Mouse (Mus musculus) regulatory T cell (primary cell): ENCODE measurements around the gene Hist3h2ba.
"Not testable (repeated sequence)": the region's sequence is repeated elsewhere in the genome, so short reads cannot be mapped to it uniquely, and the experiment has no call there.

Experiments
- in situ Hi-C: fragments of 300-600 bp; cut with MboI, MseI; formaldehyde crosslinking; loops from one replicate; pipeline ENCODE4 v1.15.1; 2025; ENCODE audit warnings: high pct_unique_total_duplicates

Gene Hist3h2ba

GRCm38 (mm10) chr11:58937909-58938308, 10.8 kb upstream of the Hist3h2ba start:
- in situ Hi-C loops, result no loop called here

- in situ Hi-C loops, result no loop called here
Observed at GRCm38 (mm10) chr11:58938322-58939087, 10.2 kb upstream of the Hist3h2ba start, which contains the start of gene Rnf187. Gene Rnf187, minus strand, starts transcription at chr11:58938916.

DNA sequence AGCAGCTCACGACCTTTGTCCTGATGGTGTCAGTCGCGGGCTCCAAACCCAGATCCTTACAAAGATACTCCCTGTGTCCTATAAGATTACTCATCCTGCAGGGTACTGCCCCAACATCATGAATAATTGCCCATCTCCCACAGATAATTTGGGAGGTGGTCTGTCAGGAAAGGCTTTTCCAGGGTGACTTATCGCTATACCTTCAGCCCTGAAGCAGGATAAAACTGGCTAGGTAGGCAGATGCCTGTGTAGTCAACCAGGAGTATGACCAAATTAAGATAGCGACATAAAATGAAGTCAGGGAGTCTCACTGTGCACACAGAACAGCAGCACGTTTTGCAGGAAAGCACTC, 9.7 kb upstream of the Hist3h2ba start:
- in situ Hi-C loops, result no loop called here

- in situ Hi-C loops, result no loop called here
Observed at GRCm38 (mm10) chr11:58944136-58944535, 4.6 kb upstream of the Hist3h2ba start.

- in situ Hi-C loops, result no loop called here
Observed at GRCm38 (mm10) chr11:58947306-58947705, 1.4 kb upstream of the Hist3h2ba start.

DNA sequence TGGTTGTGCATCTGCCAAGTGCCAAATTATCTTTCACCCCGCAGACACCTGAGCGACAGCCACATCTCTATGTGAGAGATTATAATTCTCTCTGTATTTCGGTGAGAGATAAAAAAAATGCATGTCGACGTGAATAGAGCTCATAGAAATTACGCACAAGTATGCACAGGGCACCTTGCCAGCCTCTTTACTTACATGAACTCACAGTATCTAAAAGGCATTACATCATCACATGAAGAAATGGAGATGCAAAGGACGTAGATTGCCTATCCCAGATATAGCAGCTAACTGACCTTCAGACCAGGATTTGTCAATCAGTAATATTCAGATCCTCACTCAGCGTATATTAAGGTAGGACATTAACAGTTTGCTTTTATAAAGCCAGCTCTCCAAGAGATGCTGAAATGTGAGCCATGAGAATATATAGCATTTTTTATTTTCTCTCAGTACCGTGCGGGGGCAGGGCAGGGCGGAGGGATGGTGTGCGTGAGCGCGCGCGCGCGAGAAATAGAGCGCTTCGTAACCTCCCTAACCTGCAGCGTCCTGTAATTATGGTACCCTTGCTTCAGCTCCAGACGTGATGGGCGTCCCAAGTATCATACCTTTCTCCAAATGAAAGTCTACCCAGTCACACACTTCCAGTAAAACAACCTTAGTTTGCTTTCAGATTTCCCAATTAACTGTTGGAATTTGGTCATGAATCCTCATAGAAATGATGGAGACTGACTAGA, 757 bp upstream of the Hist3h2ba start:
- in situ Hi-C loops, result no loop called here

DNA sequence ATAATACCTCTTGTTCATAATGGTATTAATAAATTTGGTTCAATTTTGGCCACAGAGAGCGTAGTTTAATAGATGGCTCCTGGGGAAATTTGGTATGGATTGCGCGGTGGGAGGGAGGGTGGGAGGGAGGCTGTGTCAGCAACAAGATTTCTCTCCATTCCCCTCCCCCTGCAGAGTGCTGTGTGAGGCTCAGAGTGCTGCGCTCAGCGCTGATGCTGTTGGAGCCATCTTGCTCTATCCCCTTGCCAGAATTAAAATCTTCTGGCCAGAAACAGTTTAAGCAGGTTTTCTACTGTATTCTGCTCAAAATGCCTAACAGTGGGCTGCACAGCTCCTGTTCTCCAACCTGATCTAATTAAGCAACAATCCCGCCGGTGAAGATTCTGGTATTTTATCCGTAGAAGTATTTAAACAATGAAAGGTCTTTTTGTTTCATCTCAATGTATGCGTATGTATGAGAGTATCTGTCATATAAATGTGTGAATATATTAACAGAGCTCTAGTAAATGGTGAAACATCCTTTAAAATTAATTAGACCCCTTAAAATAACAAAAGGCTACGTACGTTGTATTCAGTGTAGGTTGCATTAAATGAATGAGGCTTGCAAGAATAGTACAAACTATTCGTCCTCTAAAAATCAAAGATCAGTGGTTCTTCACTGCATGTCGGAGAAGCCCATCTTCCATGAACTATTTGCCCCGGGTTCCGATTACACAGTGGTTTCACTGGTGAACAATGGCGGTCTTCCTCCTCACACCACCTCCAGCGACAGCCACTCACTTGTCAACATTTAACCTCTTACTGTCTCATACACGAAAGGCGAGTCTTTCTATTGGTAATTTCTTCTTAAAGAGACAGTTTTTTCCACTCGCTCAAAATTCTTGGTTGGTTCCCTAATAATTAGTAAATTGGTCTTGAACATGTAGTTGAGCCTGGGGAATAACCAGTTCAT, 1.0 kb downstream of the Hist3h2ba start:
- in situ Hi-C loops, result no loop called here

DNA sequence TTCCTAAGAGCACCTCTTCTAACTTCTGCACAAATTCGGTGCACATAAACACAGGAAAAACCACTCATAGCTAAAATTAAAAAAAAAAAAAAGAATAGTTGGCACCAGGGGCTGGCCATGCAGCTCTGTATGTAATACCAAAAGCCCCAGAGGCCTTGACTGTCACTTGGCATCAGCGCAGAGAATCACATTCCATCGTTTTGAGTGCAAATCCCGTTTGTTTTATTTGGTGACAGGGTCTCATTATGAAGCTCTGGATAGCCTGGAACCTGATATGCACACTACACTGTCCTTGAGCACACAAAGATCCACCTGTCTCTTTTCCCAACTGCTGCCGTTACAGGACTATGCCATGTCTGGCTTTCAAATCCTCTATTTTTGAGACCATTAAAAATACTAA, 2.5 kb downstream of the Hist3h2ba start:
- in situ Hi-C loops, result no loop called here

DNA sequence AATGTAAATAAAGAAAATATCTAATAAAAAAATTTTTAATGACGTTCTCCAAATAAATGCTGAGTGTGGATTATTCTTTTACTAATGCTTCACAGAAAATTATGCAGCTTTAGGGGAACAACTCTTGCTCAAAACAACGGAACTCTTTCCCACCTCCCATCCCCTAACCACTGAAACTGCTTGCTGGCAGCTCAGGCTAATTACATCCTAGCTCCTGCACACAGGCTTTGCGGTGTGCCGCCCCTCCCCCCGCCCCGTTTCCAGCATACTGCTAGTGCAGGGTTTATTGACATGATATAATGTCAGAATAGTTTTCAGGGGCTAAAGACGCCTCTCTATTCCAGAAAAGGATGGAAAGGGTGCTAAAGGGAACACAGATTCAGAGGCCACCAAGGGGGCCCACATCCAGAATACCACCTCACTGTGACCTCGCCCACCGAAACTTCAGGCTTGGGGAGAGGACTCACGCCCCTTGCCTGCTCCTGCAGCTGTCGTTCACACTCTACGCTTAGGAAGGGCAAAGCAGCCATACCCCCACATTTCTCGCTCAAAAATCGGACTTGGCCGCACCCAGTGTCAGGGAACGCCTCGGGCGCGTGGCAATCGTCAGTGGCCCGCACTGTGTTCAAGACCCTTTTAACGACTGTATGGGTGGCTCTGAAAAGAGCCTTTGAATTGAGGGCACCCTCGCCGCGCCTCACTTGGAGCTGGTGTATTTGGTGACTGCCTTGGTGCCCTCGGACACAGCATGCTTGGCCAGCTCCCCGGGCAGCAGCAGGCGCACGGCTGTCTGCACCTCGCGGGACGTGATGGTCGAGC, 4.8 kb downstream of the Hist3h2ba start:
- in situ Hi-C loops, result no loop called here

DNA sequence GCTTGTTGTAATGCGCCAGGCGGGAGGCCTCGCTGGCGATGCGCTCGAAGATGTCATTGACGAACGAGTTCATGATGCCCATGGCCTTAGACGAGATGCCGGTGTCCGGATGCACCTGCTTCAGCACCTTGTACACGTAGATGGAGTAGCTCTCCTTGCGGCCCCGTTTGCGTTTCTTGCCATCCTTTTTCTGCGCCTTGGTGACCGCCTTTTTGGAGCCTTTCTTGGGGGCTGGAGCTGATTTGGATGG, 5.4 kb downstream of the Hist3h2ba start:
- in situ Hi-C loops, result not testable (repeated sequence)

- in situ Hi-C loops, result no loop called here
Observed at GRCm38 (mm10) chr11:58954420-58955142, 5.9 kb downstream of the Hist3h2ba start, which contains the start of the genes Hist3h2a and Trim17. Gene Hist3h2a, plus strand, starts transcription at chr11:58954685. Gene Trim17, plus strand, starts transcription at chr11:58954685.

GRCm38 (mm10) chr11:58955143-58955867, 6.6 kb downstream of the Hist3h2ba start:
- in situ Hi-C loops, result no loop called here

GRCm38 (mm10) chr11:58955868-58956257, 7.1 kb downstream of the Hist3h2ba start:
- in situ Hi-C loops, result no loop called here

DNA sequence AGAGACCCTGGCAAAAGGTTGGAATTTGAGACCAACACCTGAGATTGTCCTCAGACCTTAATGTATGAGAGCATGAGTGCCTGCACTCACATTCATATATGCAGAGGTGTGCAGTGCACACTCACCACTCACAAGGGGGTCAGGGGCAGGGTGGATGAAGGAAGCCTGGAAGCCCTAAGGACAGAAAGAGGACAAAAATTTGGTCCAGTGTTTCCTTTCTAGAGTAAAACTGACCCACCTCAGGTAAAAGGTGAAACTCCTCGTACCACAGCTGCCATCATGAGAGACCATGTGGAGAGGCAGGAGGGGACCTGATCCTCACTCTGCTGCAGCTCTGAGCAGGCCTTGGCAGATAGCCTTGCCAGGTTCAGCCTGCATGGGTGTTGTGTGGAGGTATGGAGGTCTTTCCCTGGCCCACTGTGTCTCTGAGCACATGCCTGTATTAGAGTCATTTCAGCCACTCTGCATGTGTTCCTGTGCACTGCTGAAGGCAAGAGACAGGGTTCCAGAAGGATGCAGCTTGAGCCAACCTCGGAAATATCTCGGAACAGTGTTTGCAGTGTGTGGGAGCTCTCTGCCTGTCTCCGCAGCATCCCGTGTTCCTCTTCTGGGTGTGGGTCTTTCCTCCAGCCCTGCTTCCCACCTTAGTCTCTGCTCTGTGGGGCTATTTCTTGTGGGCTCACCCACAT, 8.7 kb downstream of the Hist3h2ba start:
- in situ Hi-C loops, result no loop called here

DNA sequence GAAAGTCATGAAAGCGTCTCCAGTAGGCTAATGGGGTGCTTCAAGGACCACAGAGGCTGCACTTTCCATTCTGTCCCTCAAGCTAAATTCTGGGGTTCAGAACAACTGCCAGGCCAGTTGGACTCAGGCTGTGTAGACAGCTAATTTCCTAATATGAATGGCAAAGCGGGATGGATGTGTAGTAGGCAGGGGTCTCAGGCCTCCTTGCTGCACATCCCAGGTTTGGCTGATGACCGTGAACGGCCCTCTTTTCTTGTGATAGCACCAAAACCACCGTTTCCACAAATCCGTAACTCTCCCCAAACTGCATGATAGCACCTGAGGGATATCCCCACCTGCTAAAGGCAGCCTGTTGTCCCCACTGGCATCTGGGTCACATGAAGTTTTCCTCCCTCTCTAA, 9.8 kb downstream of the Hist3h2ba start:
- in situ Hi-C loops, result no loop called here

DNA sequence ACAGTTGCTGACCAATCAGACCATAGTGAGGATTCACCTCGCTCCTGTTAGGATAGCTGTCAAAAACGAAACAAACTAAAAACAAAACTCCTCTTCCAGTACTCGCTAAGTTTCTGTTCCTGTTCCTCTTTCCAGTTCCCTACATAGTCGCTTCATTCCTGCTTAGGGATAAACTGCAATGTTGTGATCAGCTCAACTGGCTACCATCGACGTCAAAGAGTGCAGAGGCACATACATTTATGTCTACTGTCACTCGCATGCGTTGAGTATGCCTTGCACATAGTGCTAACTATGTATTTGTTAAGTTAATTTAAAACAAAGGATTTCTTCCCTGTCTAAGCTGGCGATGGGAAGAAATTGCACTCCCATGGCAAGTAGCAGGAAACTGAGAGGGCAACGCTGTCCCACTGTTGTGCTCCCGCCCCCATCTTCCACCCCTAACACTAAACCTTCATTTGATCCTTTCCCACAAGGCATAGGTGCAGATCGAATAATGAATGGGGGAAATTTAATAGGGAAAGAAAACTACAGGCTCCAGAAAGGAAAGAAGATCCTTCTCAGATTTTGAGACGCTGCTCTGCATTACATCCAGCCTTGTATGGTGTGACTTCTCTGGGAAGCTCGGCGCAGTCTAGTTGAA, 10.6 kb downstream of the Hist3h2ba start:
- in situ Hi-C loops, result no loop called here

DNA sequence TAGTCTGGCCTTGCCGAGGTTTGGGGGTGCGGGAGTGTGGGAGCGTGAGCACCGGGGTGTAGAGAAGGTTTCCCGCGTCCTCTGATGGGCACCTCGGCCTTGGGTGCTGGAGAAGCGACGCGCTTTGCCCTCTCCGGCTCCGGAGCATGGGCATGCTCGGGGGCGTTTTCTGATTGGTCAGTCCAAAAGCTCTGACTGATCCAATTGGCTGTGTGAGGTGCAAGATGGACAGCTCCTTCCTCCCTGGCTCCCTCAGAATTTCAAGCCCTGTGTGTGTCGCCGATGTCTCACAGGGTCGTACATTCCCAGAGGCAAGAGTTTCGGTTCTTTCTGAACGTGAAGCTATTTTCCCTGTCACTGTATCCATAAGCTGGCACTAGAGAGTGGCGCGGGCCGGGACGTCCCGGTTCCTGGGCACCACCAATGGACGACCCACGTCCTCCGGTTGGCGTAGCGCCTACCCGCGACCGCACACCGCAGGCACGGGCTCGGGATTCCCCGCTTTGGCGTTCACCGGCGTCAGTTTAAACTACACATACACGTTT, 11.3 kb downstream of the Hist3h2ba start:
- in situ Hi-C loops, result no loop called here

DNA sequence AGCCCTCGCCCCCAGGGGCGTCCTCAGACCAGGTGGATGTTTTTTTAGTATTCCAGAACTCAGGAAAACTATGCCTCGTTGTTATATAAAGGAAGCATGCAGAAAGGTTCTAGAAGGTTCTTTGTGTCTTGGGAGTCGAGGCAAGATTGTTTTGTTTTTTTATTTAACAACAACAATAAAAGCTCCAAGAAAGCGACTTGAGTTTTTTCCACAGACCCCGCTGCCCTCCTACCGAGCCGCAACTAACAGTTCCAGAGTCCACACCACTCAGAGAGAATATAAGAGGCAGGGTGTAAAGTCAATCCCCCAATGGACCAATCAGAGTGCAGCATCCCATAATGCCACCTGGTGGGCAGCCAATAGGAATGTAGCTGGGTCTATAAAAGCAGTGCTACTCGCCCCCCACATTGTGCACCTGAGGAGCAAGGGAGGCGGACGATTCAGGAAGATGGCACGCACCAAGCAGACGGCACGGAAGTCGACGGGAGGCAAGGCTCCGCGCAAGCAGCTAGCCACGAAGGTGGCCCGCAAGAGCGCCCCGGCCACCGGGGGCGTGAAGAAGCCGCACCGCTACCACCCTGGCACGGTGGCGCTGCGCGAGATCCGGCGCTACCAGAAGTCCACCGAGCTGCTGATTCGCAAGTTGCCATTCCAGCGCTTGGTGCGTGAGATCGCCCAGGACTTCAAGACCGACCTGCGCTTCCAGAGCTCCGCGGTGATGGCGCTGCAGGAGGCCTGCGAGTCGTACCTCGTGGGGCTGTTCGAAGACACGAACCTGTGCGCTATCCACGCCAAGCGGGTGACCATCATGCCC, 12.9 kb downstream of the Hist3h2ba start:
- in situ Hi-C loops, result no loop called here
